Mouse (Mus musculus) kidney, embryonic 14.5 days (tissue): ENCODE measurements around the gene Fam185a. TPM values are rescaled to one million over a fixed set of nuclear protein-coding genes. Genes with fewer than 3 reads are reported as not detected.

ENCODE experiments used
- ATAC-seq: fragments of 200-750 bp; cut with Nextera tagmentation; 2 replicates; pipeline ENCODE4 v1.8.0; 2017; ENCODE audit warnings: moderate number of reproducible peaks, mild to moderate bottlenecking, moderate TSS enrichment, moderate library complexity; ENCODE audit not compliant: low FRiP score, low TSS enrichment
- H3K27ac ChIP-seq: fragments of 300-500 bp; sonication (generic); 2 replicates; pipeline ENCODE4 v1.5.1; 2014; ENCODE audit warnings: low read depth, mild to moderate bottlenecking, low read length, moderate library complexity, mixed read lengths
- H3K27me3 ChIP-seq: fragments of 300-500 bp; sonication (generic); 2 replicates; pipeline ENCODE4 v1.6.1; 2014; ENCODE audit warnings: mild to moderate bottlenecking, low read length; ENCODE audit not compliant: control insufficient read depth, insufficient read depth
- H3K36me3 ChIP-seq: fragments of 300-500 bp; sonication (generic); 2 replicates; pipeline ENCODE4 v1.6.1; 2014; ENCODE audit warnings: low read length, mixed read lengths; ENCODE audit not compliant: control insufficient read depth, insufficient read depth
- H3K4me1 ChIP-seq: fragments of 300-500 bp; sonication (generic); 2 replicates; pipeline ENCODE4 v1.6.1; 2014; ENCODE audit warnings: low read length, mixed read lengths; ENCODE audit not compliant: control insufficient read depth, insufficient read depth
- H3K4me2 ChIP-seq: fragments of 300-500 bp; sonication (generic); replicated peaks from 2 replicates; pipeline ENCODE4 v1.6.1; 2014; ENCODE audit warnings: low read depth, mild to moderate bottlenecking, low read length
- H3K4me3 ChIP-seq: fragments of 300-500 bp; sonication (generic); 2 replicates; pipeline ENCODE4 v1.5.1; 2014; ENCODE audit warnings: mild to moderate bottlenecking, low read length
- H3K9ac ChIP-seq: fragments of 300-500 bp; sonication (generic); 2 replicates; pipeline ENCODE4 v1.6.1; 2014; ENCODE audit warnings: low read depth, mild to moderate bottlenecking, low read length, moderate library complexity
- H3K9me3 ChIP-seq: fragments of 300-500 bp; sonication (generic); 2 replicates; pipeline ENCODE4 v1.6.1; 2016; ENCODE audit warnings: low read length; ENCODE audit not compliant: control insufficient read depth
- WGBS: fragments of 180-500 bp; shearing (Covaris S2); extraction: QIAGEN DNeasy Blood & Tissue Kit; methylation state at CpG from one replicate; pipeline ENCODE4 v1.1.7; 2014; 5-methylcytosine and 5-hydroxymethylcytosine counted together
- polyA plus RNA-seq: library from polyadenylated mRNA; unstranded; fragments of >200 nt; fragmentation: Nextera tagmentation; extraction: Ambion mirVana; gene quantifications from 2 replicates; pipeline ENCODE4 v1.2.1, GENCODE M21; 2014

Gene Fam185a
- polyA plus RNA-seq, 1 experiment from 2014 or later: 7.4 TPM

- H3K4me2 ChIP-seq: no peak overlapping the region
- no peaks in the 10 kb centered on the region for H3K9me3 ChIP-seq
- H3K4me1 ChIP-seq: peaks cover 13% of the 10 kb centered on the region; the same call in 1 of the 2 replicates
- H3K27ac ChIP-seq: no peak overlapping the region
- H3K4me3 ChIP-seq: no peak overlapping the region
- WGBS: 89% methylated on average over 4 of the region's 4 CpGs
- H3K9ac ChIP-seq: no peak overlapping the region
- H3K27me3 ChIP-seq: no peaks in the 10 kb centered on the region
- H3K36me3 ChIP-seq: no peaks in the 10 kb centered on the region
- no peak for ATAC-seq
Observed at GRCm38 (mm10) chr5:21386432-21386831, 38.3 kb upstream of the Fam185a start.

- peaks cover 13% of the 10 kb centered on the region; the same call in 1 of the 2 replicates for H3K4me1 ChIP-seq
- H3K27me3 ChIP-seq: no peaks in the 10 kb centered on the region
- no peak overlapping the region for H3K4me2 ChIP-seq
- no peak overlapping the region for H3K27ac ChIP-seq
- no peak overlapping the region for H3K9ac ChIP-seq
- no peaks in the 10 kb centered on the region for H3K36me3 ChIP-seq
- ATAC-seq: no peak
- H3K9me3 ChIP-seq: no peaks in the 10 kb centered on the region
- no peak overlapping the region for H3K4me3 ChIP-seq
Observed at GRCm38 (mm10) chr5:21387340-21387739, 37.4 kb upstream of the Fam185a start.

- H3K9me3 ChIP-seq: no peaks in the 10 kb centered on the region
- ATAC-seq: no peak
- no peak overlapping the region for H3K4me3 ChIP-seq
- WGBS: 79% methylated on average over 4 of the region's 4 CpGs
- H3K27ac ChIP-seq: no peak overlapping the region
- no peaks in the 10 kb centered on the region for H3K27me3 ChIP-seq
- H3K36me3 ChIP-seq: no peaks in the 10 kb centered on the region
- H3K4me1 ChIP-seq: peaks cover 3% of the 10 kb centered on the region; the same call in 1 of the 2 replicates
- H3K9ac ChIP-seq: no peak overlapping the region
- H3K4me2 ChIP-seq: no peak overlapping the region
Observed at GRCm38 (mm10) chr5:21388855-21389254, 35.9 kb upstream of the Fam185a start.

- ATAC-seq: no peak
Observed at GRCm38 (mm10) chr5:21391616-21392384, 33.0 kb upstream of the Fam185a start.

GRCm38 (mm10) chr5:21394562-21394961, 30.2 kb upstream of the Fam185a start:
- WGBS: 84% methylated on average over 2 of the region's 2 CpGs
- Histone ChIP-seq H3K9me3 (no peaks in the 10 kb centered on the region), H3K36me3 (no peaks in the 10 kb centered on the region), H3K4me2 (no peak overlapping the region), H3K27ac (no peak overlapping the region), H3K4me1 (peaks cover 8% of the 10 kb centered on the region; the same call in 1 of the 2 replicates), H3K4me3 (no peak overlapping the region), H3K9ac (no peak overlapping the region), H3K27me3 (no peaks in the 10 kb centered on the region)
- no peak for ATAC-seq

More at GRCm38 (mm10) chr5:21391616-21392384, 33.0 kb upstream of the Fam185a start:
- Histone ChIP-seq H3K27me3 (no peaks in the 10 kb centered on the region), H3K9ac (no peak overlapping the region), H3K4me3 (no peak overlapping the region), H3K9me3 (no peaks in the 10 kb centered on the region), H3K4me1 (peaks cover 8% of the 10 kb centered on the region; the same call in 1 of the 2 replicates), H3K4me2 (no peak overlapping the region), H3K36me3 (no peaks in the 10 kb centered on the region), H3K27ac (no peak overlapping the region)
- 31% methylated on average over 13 of the region's 13 CpGs for WGBS

DNA sequence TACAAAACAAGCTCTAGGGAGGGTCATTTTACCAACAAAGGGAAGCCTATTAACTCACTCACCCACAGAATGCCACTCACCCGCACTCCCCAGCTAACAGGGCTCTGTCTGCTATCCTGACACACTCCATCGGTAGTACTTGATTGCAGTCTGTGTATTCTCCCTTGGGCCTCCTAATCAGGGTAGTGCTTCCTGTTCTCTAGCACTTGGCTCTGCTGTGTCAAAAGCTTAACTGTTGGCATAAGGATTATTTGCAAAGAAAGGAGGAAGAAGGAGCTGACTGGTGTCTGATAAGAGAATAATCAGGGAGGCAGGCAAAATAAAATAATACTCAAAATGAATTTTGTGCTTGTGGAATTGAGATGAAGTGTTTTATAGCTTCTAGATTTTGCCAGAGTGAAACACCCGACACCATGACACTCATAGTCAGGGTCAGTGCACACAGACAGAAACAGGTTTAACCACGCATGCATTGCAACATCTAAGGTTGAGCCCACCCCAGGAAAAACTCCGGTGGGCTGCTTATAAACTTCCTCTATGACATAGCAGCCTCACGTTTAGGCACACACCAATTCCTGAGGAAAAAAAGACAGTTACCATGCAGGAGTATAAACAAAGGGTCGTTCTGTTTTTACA, 29.4 kb upstream of the Fam185a start:
- H3K4me2 ChIP-seq: no peak overlapping the region
- no peak overlapping the region for H3K4me3 ChIP-seq
- H3K36me3 ChIP-seq: no peaks in the 10 kb centered on the region
- no peaks in the 10 kb centered on the region for H3K27me3 ChIP-seq
- peak; percentile 71; the same call in 1 of the 2 replicates for ATAC-seq
- peaks cover 8% of the 10 kb centered on the region; the same call in 1 of the 2 replicates for H3K4me1 ChIP-seq
- no peak overlapping the region for H3K27ac ChIP-seq
- 19% methylated on average over 7 of the region's 7 CpGs for WGBS
- no peak overlapping the region for H3K9ac ChIP-seq
- no peaks in the 10 kb centered on the region for H3K9me3 ChIP-seq

GRCm38 (mm10) chr5:21411261-21411666, 13.5 kb upstream of the Fam185a start:
- Histone ChIP-seq H3K4me2 (no peak overlapping the region), H3K9ac (no peak overlapping the region), H3K9me3 (no peaks in the 10 kb centered on the region), H3K4me3 (no peak overlapping the region), H3K36me3 (no peaks in the 10 kb centered on the region), H3K4me1 (no peaks in the 10 kb centered on the region), H3K27me3 (no peaks in the 10 kb centered on the region), H3K27ac (no peak overlapping the region)
- ATAC-seq: no peak
- 87% methylated on average over 5 of the region's 5 CpGs for WGBS

DNA sequence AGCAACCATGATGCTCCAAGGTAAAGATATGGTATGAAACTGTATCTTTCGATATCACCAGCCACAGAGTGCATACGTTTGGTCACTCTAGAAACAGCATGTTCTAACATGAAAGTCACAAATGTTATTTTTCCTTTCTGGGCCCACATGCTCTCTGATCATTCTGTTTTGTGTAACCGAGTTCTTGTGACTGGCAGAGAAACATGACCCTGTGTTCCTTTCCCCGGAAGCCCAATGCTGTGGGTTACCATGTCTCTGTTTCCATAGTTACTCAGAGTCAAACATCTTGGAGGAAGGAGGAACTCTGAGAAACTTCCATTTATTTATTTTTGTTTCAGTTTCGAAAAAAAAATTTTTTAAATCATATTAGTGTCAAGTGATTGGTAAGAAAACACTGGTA, 12.7 kb upstream of the Fam185a start:
- H3K4me2 ChIP-seq: no peak overlapping the region
- H3K9ac ChIP-seq: no peak overlapping the region
- 67% methylated on average over 5 of the region's 5 CpGs for WGBS
- H3K4me3 ChIP-seq: no peak overlapping the region
- no peak for ATAC-seq
- no peaks in the 10 kb centered on the region for H3K27me3 ChIP-seq
- H3K9me3 ChIP-seq: no peaks in the 10 kb centered on the region
- no peaks in the 10 kb centered on the region for H3K36me3 ChIP-seq
- H3K27ac ChIP-seq: no peak overlapping the region
- no peaks in the 10 kb centered on the region for H3K4me1 ChIP-seq

GRCm38 (mm10) chr5:21413322-21413721, 11.4 kb upstream of the Fam185a start:
- no peak for ATAC-seq

More at GRCm38 (mm10) chr5:21413322-21413721, 11.4 kb upstream of the Fam185a start:
- Histone ChIP-seq H3K4me3 (no peak overlapping the region), H3K9me3 (no peaks in the 10 kb centered on the region), H3K4me1 (no peaks in the 10 kb centered on the region), H3K27me3 (no peaks in the 10 kb centered on the region), H3K9ac (no peak overlapping the region), H3K36me3 (no peaks in the 10 kb centered on the region), H3K27ac (no peak overlapping the region), H3K4me2 (no peak overlapping the region)
- 90% methylated on average over 3 of the region's 3 CpGs for WGBS
